Mouse (Mus musculus): Measurements from ENCODE around the gene Cfap99.

DNA sequence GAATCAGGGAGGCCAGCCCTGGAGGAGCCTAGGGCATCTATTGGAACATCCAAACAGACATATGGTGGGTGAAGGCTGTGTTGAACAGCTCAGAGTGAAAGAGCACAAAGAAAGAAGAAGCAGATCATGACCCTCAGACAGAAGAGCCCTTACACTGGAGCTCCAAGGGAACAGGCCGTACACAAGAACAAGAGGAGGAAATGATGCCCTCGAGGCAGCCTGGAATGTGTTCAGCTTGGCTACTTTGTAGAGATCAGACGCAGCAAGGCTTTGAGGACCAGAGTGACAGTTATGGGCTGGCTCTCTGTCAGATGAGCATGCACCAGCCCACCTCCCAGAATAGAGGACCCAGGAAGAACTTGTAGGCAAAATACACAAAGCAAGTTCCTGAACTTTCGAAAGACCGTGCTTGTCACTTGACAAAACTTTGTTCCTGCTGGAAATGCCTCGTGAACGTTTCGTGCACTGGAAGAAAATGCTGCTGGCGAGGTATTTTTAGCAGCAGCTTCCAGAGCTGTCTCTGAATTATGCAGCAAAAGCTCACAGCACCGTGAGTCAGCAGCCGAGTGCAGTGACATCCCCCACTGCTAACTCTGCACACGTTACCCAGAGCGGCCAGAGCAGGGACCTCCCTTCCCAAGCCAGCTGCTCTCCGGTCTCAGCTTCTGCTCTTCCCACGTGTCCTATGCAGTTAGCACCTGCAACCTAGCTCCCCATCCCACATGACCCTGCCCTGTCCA lies 46.0 kb upstream of the Cfap99 start:
- TF ChIP-seq CTCF (IDR thresholded peaks at IDR 0.05; ENCODE audit: borderline replicate concordance, insufficient read depth, low read depth, low read length), result no peak
- TF ChIP-seq POLR2A (IDR thresholded peaks at IDR 0.05; ENCODE audit: borderline replicate concordance, insufficient read depth, low read length), result no peak
